Mouse (Mus musculus): ENCODE data around the gene Synj1. TPM values are rescaled to one million over a fixed set of nuclear protein-coding genes. Genes with fewer than 3 reads are reported as not detected.

The Synj1 gene
- polyA plus RNA-seq, 1 experiment from 2014 or later = 15.5 TPM

DNA sequence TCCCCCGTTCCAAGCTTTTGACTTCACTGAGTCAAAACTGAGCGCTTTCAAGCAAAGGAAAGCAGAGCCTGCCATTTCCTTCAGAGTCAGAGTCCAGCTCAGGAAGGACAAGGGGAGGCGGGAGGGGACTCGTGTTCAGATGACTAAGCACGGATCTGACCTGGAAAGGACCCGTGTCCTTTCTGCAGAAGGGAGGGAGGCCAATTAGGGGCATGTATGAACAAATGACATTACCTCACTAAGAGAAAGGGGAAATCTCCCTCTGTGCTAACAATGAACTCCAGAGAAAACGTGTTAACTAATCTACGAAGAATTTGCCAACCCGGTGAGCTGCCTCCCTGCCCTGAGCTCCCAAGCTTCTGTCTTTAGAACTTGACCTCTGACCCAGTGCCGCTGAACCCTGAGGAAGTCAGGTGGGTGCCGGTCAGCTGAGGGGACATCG lies 95.0 kb downstream of the Synj1 start:
- H3K27me3 ChIP-seq (ENCODE audit: control insufficient read depth, insufficient read depth, low read length) = no peaks in the 10 kb centered on the region
- H3K4me3 ChIP-seq (ENCODE audit: low read length) = no peak overlapping the region
- 18% methylated on average over 12 of the region's 12 CpGs for WGBS
- H3K36me3 ChIP-seq (ENCODE audit: control insufficient read depth, insufficient read depth, low read length) = no peaks in the 10 kb centered on the region
- H3K9ac ChIP-seq (ENCODE audit: low read depth, low read length) = peak overlapping the region; percentile 34; the same call in 1 of the 2 replicates
- H3K27ac ChIP-seq (ENCODE audit: low read depth, low read length) = peak overlapping the region; percentile 48; the same call in 1 of the 2 replicates
- peak overlapping the region; percentile 24; the same call in 1 of the 2 replicates for H3K4me2 ChIP-seq (replicated peaks; ENCODE audit: low read depth, low read length)
- peaks cover 9% of the 10 kb centered on the region; the same call in 1 of the 2 replicates for H3K4me1 ChIP-seq (ENCODE audit: control insufficient read depth, insufficient read depth, low read length)
- H3K9me3 ChIP-seq (ENCODE audit: control insufficient read depth, low read length) = no peaks in the 10 kb centered on the region
- peak; percentile 44; the same call in 1 of the 2 replicates for ATAC-seq (ENCODE audit: low FRiP score, low TSS enrichment)

DNA sequence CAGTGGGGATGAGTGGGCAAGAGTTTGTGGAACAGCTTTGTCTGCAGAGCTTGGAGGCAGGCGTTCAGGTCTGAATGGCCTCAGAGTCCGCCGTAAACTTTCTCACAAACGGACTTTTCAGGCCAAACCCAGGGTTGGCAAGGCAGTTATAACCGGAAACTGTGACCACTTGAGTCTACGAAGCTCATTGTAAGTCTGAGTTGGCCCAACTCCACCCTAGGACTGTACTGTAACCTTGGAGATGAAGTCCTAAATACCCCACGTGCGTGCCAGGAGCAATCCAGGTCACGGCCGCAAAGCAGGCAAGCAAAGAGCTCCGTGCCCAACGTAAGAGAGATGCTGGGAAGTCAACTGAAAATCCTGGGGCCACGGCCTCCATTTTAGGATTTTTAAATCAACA lies 99.3 kb downstream of the Synj1 start:
- Histone ChIP-seq H3K4me1 (ENCODE audit: control insufficient read depth, insufficient read depth, low read length) (peaks cover 7% of the 10 kb centered on the region; the same call in 1 of the 2 replicates), H3K27ac (ENCODE audit: low read depth, low read length) (no peak overlapping the region), H3K4me2 (replicated peaks; ENCODE audit: low read depth, low read length) (no peak overlapping the region), H3K4me3 (ENCODE audit: low read length) (no peak overlapping the region), H3K9me3 (ENCODE audit: control insufficient read depth, low read length) (no peaks in the 10 kb centered on the region), H3K9ac (ENCODE audit: low read depth, low read length) (no peak overlapping the region), H3K27me3 (ENCODE audit: control insufficient read depth, insufficient read depth, low read length) (no peaks in the 10 kb centered on the region), H3K36me3 (ENCODE audit: control insufficient read depth, insufficient read depth, low read length) (no peaks in the 10 kb centered on the region)
- ATAC-seq (ENCODE audit: low FRiP score, low TSS enrichment) = no peak
- 90% methylated on average over 13 of the region's 13 CpGs for WGBS

DNA sequence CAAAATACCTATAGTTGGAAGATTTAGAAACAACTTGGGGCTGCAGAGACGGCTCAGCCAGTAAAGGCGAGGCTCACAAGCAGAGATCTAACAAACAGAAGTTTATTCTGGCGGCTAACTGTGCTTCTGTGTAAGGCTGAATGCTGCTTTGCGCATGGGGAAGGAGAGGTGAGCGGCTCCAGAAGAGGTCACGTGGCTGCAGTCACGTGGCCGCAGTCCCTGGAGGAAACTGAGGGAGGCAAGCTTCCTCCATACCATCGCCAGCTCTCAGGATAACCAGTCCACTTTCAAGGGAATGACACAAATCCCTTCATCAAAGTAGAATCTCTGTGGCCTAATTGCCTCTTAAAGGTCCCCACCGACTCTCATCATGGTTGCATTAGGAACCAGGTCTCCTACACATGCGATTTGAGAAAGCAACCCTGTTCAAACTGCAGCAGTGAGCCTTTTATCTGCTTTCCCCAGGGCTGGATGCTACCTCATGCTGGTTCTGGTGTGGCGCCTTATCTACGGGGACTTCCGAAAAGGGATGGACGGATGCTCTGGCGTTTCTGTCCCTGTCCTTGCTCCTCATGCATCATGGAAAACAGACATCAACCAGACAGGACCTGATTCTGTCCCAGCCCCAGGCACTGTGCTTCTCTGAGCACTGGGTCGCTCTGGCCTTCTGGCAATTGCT lies 100.1 kb downstream of the Synj1 start:
- no peaks in the 10 kb centered on the region for H3K9me3 ChIP-seq (ENCODE audit: control insufficient read depth, low read length)
- no peak for ATAC-seq (ENCODE audit: low FRiP score, low TSS enrichment)
- WGBS = 80% methylated on average over 17 of the region's 17 CpGs

DNA sequence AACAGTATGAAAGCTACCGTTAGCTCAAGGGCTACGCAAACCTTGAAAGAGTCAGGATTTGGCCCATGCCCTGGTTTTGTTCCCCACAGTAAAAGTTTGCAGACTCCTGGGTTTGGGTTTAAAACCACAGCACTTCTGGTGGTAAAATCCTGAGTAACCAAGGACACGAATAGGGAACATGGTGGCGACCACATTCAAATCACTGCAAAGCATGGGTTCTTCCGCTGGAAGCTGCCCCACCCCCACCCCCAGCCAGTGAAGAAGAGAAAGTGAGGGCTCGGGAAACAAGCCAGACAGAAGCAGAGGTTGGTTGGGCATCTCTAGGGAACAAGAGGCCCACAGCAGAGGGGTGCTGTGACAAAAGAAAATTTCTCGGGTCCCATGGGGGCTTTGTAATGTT lies 103.9 kb downstream of the Synj1 start:
- Histone ChIP-seq H3K4me3 (ENCODE audit: low read length) (no peak overlapping the region), H3K4me1 (ENCODE audit: control insufficient read depth, insufficient read depth, low read length) (no peaks in the 10 kb centered on the region), H3K9me3 (ENCODE audit: control insufficient read depth, low read length) (no peaks in the 10 kb centered on the region), H3K27ac (ENCODE audit: low read depth, low read length) (no peak overlapping the region), H3K27me3 (ENCODE audit: control insufficient read depth, insufficient read depth, low read length) (0 out of 2 replicates have a peak, but pooled peaks cover 3% of the 10 kb centered on the region), H3K9ac (ENCODE audit: low read depth, low read length) (no peak overlapping the region), H3K36me3 (ENCODE audit: control insufficient read depth, insufficient read depth, low read length) (no peaks in the 10 kb centered on the region), H3K4me2 (replicated peaks; ENCODE audit: low read depth, low read length) (no peak overlapping the region)
- ATAC-seq (ENCODE audit: low FRiP score, low TSS enrichment) = no peak
- WGBS = 71% methylated on average over 7 of the region's 7 CpGs

More for the DNA sequence above, 100.1 kb downstream of the Synj1 start:
- H3K4me1 ChIP-seq (ENCODE audit: control insufficient read depth, insufficient read depth, low read length) = no peaks in the 10 kb centered on the region
- H3K4me3 ChIP-seq (ENCODE audit: low read length) = no peak overlapping the region
- no peak overlapping the region for H3K9ac ChIP-seq (ENCODE audit: low read depth, low read length)
- H3K36me3 ChIP-seq (ENCODE audit: control insufficient read depth, insufficient read depth, low read length) = no peaks in the 10 kb centered on the region
- H3K4me2 ChIP-seq (replicated peaks; ENCODE audit: low read depth, low read length) = no peak overlapping the region
- H3K27me3 ChIP-seq (ENCODE audit: control insufficient read depth, insufficient read depth, low read length) = no peaks in the 10 kb centered on the region
- H3K27ac ChIP-seq (ENCODE audit: low read depth, low read length) = no peak overlapping the region

DNA sequence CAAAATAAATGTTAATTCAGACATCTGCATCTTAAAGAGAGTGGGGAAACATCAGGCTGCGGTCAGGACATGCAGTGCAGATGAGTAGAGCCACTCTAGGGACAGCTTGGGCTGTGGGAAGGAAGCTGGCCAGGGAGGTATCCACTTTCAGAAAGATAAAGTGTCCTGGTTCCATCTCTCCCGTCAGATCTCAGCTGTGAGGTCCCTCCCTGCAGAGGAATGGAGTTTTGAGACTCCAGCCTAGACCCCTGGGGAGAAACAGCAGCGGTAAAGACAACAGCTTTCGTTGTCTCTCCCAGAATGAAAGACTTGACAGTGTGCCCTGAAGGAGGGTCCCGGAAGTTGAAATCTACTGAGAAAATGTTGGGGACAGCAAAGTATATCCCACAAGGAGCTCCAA lies 107.8 kb downstream of the Synj1 start:
- Histone ChIP-seq H3K9me3 (ENCODE audit: control insufficient read depth, low read length) (no peaks in the 10 kb centered on the region), H3K27ac (ENCODE audit: low read depth, low read length) (no peak overlapping the region), H3K9ac (ENCODE audit: low read depth, low read length) (no peak overlapping the region), H3K27me3 (ENCODE audit: control insufficient read depth, insufficient read depth, low read length) (0 out of 2 replicates have a peak, but pooled peaks cover 3% of the 10 kb centered on the region), H3K4me3 (ENCODE audit: low read length) (no peak overlapping the region), H3K4me1 (ENCODE audit: control insufficient read depth, insufficient read depth, low read length) (no peaks in the 10 kb centered on the region), H3K4me2 (replicated peaks; ENCODE audit: low read depth, low read length) (no peak overlapping the region), H3K36me3 (ENCODE audit: control insufficient read depth, insufficient read depth, low read length) (no peaks in the 10 kb centered on the region)
- ATAC-seq (ENCODE audit: low FRiP score, low TSS enrichment) = no peak
- 38% methylated on average over 5 of the region's 5 CpGs for WGBS

DNA sequence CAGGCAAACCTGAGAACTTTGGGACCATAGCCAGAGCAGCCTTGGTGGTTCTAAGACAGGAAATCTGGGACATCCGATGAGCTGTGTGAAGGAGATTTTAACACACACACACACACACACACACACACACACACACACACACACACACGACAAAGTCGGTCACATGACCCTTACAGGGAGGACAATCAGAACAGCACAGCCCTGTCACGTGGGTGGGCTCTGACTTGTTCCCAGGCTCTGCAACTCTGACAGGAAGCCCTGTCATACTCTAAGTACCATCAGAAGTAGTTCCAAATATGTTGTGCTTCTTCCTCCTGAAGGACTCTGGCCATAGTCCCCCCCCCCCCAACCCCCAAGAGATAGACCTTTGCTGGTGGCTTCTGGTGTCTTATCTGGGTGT lies 109.7 kb downstream of the Synj1 start:
- Histone ChIP-seq H3K9me3 (ENCODE audit: control insufficient read depth, low read length) (no peaks in the 10 kb centered on the region), H3K27me3 (ENCODE audit: control insufficient read depth, insufficient read depth, low read length) (0 out of 2 replicates have a peak, but pooled peaks cover 3% of the 10 kb centered on the region), H3K9ac (ENCODE audit: low read depth, low read length) (no peak overlapping the region), H3K4me2 (replicated peaks; ENCODE audit: low read depth, low read length) (no peak overlapping the region), H3K36me3 (ENCODE audit: control insufficient read depth, insufficient read depth, low read length) (no peaks in the 10 kb centered on the region), H3K4me1 (ENCODE audit: control insufficient read depth, insufficient read depth, low read length) (no peaks in the 10 kb centered on the region), H3K4me3 (ENCODE audit: low read length) (no peak overlapping the region), H3K27ac (ENCODE audit: low read depth, low read length) (no peak overlapping the region)
- ATAC-seq (ENCODE audit: low FRiP score, low TSS enrichment) = no peak
- 67% methylated on average over 4 of the region's 4 CpGs for WGBS

DNA sequence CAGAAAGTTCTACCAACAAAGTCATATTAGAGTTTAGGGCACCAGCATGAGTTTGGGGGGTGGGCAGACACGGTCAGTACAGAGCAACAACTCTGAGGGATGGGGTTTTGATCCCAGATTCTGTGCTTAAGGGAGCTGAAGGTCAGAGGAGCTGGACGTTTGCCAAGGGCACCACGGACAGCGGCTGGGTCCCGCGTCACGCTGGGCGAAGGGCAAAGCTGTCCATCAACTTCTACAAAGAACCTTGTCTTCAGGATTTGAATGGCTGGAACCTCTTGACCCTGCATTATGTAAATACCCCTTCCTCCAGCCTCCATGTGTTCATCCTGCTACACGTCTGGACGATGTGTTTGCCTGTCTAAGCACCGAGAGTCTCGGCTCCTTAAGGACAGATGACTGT lies 111.6 kb downstream of the Synj1 start:
- Histone ChIP-seq H3K4me1 (ENCODE audit: control insufficient read depth, insufficient read depth, low read length) (no peaks in the 10 kb centered on the region), H3K27ac (ENCODE audit: low read depth, low read length) (no peak overlapping the region), H3K9ac (ENCODE audit: low read depth, low read length) (no peak overlapping the region), H3K9me3 (ENCODE audit: control insufficient read depth, low read length) (no peaks in the 10 kb centered on the region), H3K36me3 (ENCODE audit: control insufficient read depth, insufficient read depth, low read length) (no peaks in the 10 kb centered on the region), H3K4me3 (ENCODE audit: low read length) (no peak overlapping the region), H3K27me3 (ENCODE audit: control insufficient read depth, insufficient read depth, low read length) (0 out of 2 replicates have a peak, but pooled peaks cover 3% of the 10 kb centered on the region), H3K4me2 (replicated peaks; ENCODE audit: low read depth, low read length) (no peak overlapping the region)
- WGBS = 70% methylated on average over 12 of the region's 12 CpGs
- ATAC-seq (ENCODE audit: low FRiP score, low TSS enrichment) = no peak

DNA sequence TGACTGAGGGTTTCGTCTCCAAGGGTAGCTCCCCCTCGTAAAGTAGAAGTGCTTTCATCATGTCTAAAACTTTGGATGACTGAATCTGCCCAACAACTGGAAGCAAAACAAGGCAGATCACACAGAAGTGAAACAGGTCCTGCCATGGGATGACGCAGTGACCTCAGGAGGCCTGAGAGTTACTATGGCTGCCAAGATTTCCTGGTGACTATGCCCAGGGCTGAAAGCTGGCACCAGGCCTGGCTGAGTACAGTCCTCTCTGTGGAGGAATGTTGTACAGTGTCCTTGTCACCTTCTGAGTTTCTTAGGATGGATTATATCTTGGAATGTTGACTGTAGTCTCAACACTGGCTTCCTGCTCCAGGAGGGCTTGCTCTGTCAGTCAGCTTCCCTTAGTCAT lies 113.5 kb downstream of the Synj1 start:
- Histone ChIP-seq H3K36me3 (ENCODE audit: control insufficient read depth, insufficient read depth, low read length) (no peaks in the 10 kb centered on the region), H3K4me3 (ENCODE audit: low read length) (no peak overlapping the region), H3K9me3 (ENCODE audit: control insufficient read depth, low read length) (no peaks in the 10 kb centered on the region), H3K4me1 (ENCODE audit: control insufficient read depth, insufficient read depth, low read length) (no peaks in the 10 kb centered on the region), H3K27ac (ENCODE audit: low read depth, low read length) (no peak overlapping the region), H3K9ac (ENCODE audit: low read depth, low read length) (no peak overlapping the region), H3K4me2 (replicated peaks; ENCODE audit: low read depth, low read length) (no peak overlapping the region), H3K27me3 (ENCODE audit: control insufficient read depth, insufficient read depth, low read length) (0 out of 2 replicates have a peak, but pooled peaks cover 3% of the 10 kb centered on the region)
- WGBS = 86% methylated on average over 3 of the region's 3 CpGs
- no peak for ATAC-seq (ENCODE audit: low FRiP score, low TSS enrichment)

DNA sequence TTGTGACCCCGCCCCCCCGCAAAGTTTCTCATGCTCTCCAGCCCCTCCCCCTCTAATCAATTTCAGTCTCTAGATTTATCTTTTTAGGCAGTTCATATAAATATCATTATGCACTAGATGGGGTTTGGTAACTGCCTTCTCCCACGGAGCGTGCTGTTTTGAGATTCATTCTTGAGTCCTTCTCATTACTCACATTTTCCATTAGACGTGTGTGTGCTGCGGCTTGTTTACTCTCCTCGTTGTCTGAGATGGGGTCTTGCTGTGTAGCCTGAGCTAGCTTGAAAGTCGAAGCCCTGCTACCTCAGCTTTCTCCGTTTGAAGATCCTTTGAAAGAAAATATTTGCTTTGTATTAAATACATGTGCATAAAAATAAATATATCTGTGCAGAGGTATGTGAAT lies 117.3 kb downstream of the Synj1 start:
- Histone ChIP-seq H3K9me3 (ENCODE audit: control insufficient read depth, low read length) (no peaks in the 10 kb centered on the region), H3K4me3 (ENCODE audit: low read length) (no peak overlapping the region), H3K27me3 (ENCODE audit: control insufficient read depth, insufficient read depth, low read length) (0 out of 2 replicates have a peak, but pooled peaks cover 4% of the 10 kb centered on the region), H3K9ac (ENCODE audit: low read depth, low read length) (no peak overlapping the region), H3K36me3 (ENCODE audit: control insufficient read depth, insufficient read depth, low read length) (no peaks in the 10 kb centered on the region), H3K4me2 (replicated peaks; ENCODE audit: low read depth, low read length) (no peak overlapping the region), H3K27ac (ENCODE audit: low read depth, low read length) (no peak overlapping the region), H3K4me1 (ENCODE audit: control insufficient read depth, insufficient read depth, low read length) (peaks cover 10% of the 10 kb centered on the region; the same call in 1 of the 2 replicates)
- WGBS = 61% methylated on average over 9 of the region's 9 CpGs
- ATAC-seq (ENCODE audit: low FRiP score, low TSS enrichment) = no peak

Measured in kidney, embryonic 14.5 days (tissue).